Mouse (Mus musculus): ENCODE data around the gene Rnf2. TPM values are rescaled to one million over a fixed set of nuclear protein-coding genes. Genes with fewer than 3 reads are reported as not detected.

Gene Rnf2
- polyA plus RNA-seq (2011; ENCODE audit: insufficient read depth, insufficient read length, low replicate concordance, missing spikeins), result 11.6 and 25.8 TPM in 2 replicates

- H3K4me1 ChIP-seq (ENCODE audit: control insufficient read depth, insufficient read depth, low read length), result peaks cover 2% of the 10 kb centered on the region; the same call in 1 of the 2 replicates
- H3K27ac ChIP-seq (ENCODE audit: control insufficient read depth, insufficient read depth, low read depth, low read length, poor library complexity), result peak within 1 kb of the TSS; percentile 93
- TF ChIP-seq POLR2A (IDR thresholded peaks at IDR 0.05; ENCODE audit: borderline replicate concordance, control insufficient read depth, low read depth, low read length) (peak; percentile 30; the same call in 1 of the 2 replicates), CTCF (IDR thresholded peaks at IDR 0.05; ENCODE audit: control insufficient read depth, insufficient read depth, low read length) (no peak; the same call in 1 of the 2 replicates)
- under 1% methylated on average over 85 of the region's 90 CpGs for WGBS
- peak within 1 kb of the TSS; percentile 94 for H3K4me3 ChIP-seq (replicated peaks; ENCODE audit: control insufficient read depth, low read depth, low read length)
Measured at GRCm38 (mm10) chr1:151500531-151501361, at the start of gene Rnf2. Gene Rnf2, minus strand, starts transcription at chr1:151500955.

DNA sequence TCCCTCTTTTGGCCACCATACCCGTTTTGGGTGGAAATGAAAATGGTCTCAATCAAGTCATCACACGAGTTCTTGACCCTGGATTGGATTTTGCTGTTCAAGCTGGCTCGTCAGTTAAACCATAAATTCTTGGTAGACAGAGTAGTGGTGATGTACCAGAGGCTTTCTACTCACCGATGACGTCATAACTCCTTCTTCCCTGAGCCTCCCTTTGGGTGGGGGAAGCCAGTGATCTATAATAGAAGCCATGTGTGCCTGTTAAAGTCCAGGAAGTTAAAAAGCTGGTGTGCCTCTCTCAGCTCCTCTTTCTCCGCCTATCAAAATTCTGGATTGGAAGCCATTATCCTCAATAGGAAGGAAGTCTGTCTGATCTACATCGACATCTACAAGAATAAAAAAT, 49.0 kb upstream of the Rnf2 start:
- WGBS, result 73% methylated on average over 7 of the region's 7 CpGs
- Histone ChIP-seq H3K4me3 (replicated peaks; ENCODE audit: control insufficient read depth, low read depth, low read length) (no peak overlapping the region), H3K27ac (ENCODE audit: control insufficient read depth, insufficient read depth, low read depth, low read length, poor library complexity) (no peak overlapping the region), H3K4me1 (ENCODE audit: control insufficient read depth, insufficient read depth, low read length) (no peaks in the 10 kb centered on the region)
- no peak for TF ChIP-seq CTCF (IDR thresholded peaks at IDR 0.05; ENCODE audit: control insufficient read depth, insufficient read depth, low read length)
- no peak for TF ChIP-seq POLR2A (IDR thresholded peaks at IDR 0.05; ENCODE audit: borderline replicate concordance, control insufficient read depth, low read depth, low read length)

- TF ChIP-seq CTCF (IDR thresholded peaks at IDR 0.05; ENCODE audit: control insufficient read depth, insufficient read depth, low read length) (no peak), POLR2A (IDR thresholded peaks at IDR 0.05; ENCODE audit: borderline replicate concordance, control insufficient read depth, low read depth, low read length) (no peak)
- no peak overlapping the region for H3K27ac ChIP-seq (ENCODE audit: control insufficient read depth, insufficient read depth, low read depth, low read length, poor library complexity)
- H3K4me1 ChIP-seq (ENCODE audit: control insufficient read depth, insufficient read depth, low read length), result no peaks in the 10 kb centered on the region
- no peak overlapping the region for H3K4me3 ChIP-seq (replicated peaks; ENCODE audit: control insufficient read depth, low read depth, low read length)
- 79% methylated on average over 8 of the region's 8 CpGs for WGBS
Measured at GRCm38 (mm10) chr1:151548896-151549610, 48.3 kb upstream of the Rnf2 start.

- no peak overlapping the region for H3K27ac ChIP-seq (ENCODE audit: control insufficient read depth, insufficient read depth, low read depth, low read length, poor library complexity)
- TF ChIP-seq CTCF (IDR thresholded peaks at IDR 0.05; ENCODE audit: control insufficient read depth, insufficient read depth, low read length) (no peak), POLR2A (IDR thresholded peaks at IDR 0.05; ENCODE audit: borderline replicate concordance, control insufficient read depth, low read depth, low read length) (no peak)
- no peaks in the 10 kb centered on the region for H3K4me1 ChIP-seq (ENCODE audit: control insufficient read depth, insufficient read depth, low read length)
- 72% methylated on average over 7 of the region's 7 CpGs for WGBS
- H3K4me3 ChIP-seq (replicated peaks; ENCODE audit: control insufficient read depth, low read depth, low read length), result no peak overlapping the region
Measured at GRCm38 (mm10) chr1:151545571-151545970, 44.8 kb upstream of the Rnf2 start.

- H3K27ac ChIP-seq (ENCODE audit: control insufficient read depth, insufficient read depth, low read depth, low read length, poor library complexity), result no peak overlapping the region
- WGBS, result 78% methylated on average over 3 of the region's 3 CpGs
- TF ChIP-seq POLR2A (IDR thresholded peaks at IDR 0.05; ENCODE audit: borderline replicate concordance, control insufficient read depth, low read depth, low read length), result no peak
- no peak for TF ChIP-seq CTCF (IDR thresholded peaks at IDR 0.05; ENCODE audit: control insufficient read depth, insufficient read depth, low read length)
- H3K4me3 ChIP-seq (replicated peaks; ENCODE audit: control insufficient read depth, low read depth, low read length), result no peak overlapping the region
- no peaks in the 10 kb centered on the region for H3K4me1 ChIP-seq (ENCODE audit: control insufficient read depth, insufficient read depth, low read length)
Measured at GRCm38 (mm10) chr1:151544581-151544980, 43.8 kb upstream of the Rnf2 start.

GRCm38 (mm10) chr1:151543796-151544477, 43.2 kb upstream of the Rnf2 start:
- Histone ChIP-seq H3K27ac (ENCODE audit: control insufficient read depth, insufficient read depth, low read depth, low read length, poor library complexity) (no peak overlapping the region), H3K4me3 (replicated peaks; ENCODE audit: control insufficient read depth, low read depth, low read length) (no peak overlapping the region), H3K4me1 (ENCODE audit: control insufficient read depth, insufficient read depth, low read length) (no peaks in the 10 kb centered on the region)
- 81% methylated on average over 6 of the region's 6 CpGs for WGBS
- no peak for TF ChIP-seq CTCF (IDR thresholded peaks at IDR 0.05; ENCODE audit: control insufficient read depth, insufficient read depth, low read length)
- no peak for TF ChIP-seq POLR2A (IDR thresholded peaks at IDR 0.05; ENCODE audit: borderline replicate concordance, control insufficient read depth, low read depth, low read length)

DNA sequence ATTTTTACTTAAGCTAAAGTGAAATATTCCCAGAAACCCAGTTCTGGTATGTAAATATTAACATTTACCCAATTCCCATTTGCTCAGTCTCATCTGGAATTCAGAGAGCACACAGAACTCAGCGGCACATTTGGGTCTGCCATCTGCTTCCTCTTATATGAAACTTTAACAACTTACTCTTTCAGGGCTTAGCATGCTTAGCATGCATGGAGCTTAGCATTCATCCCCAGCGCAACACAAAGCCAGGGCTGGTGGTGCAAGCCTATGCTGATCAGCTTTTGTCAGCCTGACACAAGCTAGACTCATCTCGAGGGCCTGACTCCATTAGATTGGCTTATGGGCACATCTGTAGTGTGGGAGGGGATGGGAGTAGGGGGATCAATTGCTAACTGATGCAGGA, 25.9 kb upstream of the Rnf2 start:
- 83% methylated on average over 3 of the region's 3 CpGs for WGBS
- H3K4me3 ChIP-seq (replicated peaks; ENCODE audit: control insufficient read depth, low read depth, low read length), result no peak overlapping the region
- TF ChIP-seq CTCF (IDR thresholded peaks at IDR 0.05; ENCODE audit: control insufficient read depth, insufficient read depth, low read length) (no peak), POLR2A (IDR thresholded peaks at IDR 0.05; ENCODE audit: borderline replicate concordance, control insufficient read depth, low read depth, low read length) (no peak)

More for the DNA sequence above, 25.9 kb upstream of the Rnf2 start:
- Histone ChIP-seq H3K4me1 (ENCODE audit: control insufficient read depth, insufficient read depth, low read length) (no peaks in the 10 kb centered on the region), H3K27ac (ENCODE audit: control insufficient read depth, insufficient read depth, low read depth, low read length, poor library complexity) (no peak overlapping the region)
